Mouse (Mus musculus) heart, postnatal 0 days (tissue): Measurements from ENCODE around the gene Nmrk1. TPM values are rescaled to one million over a fixed set of nuclear protein-coding genes. Genes with fewer than 3 reads are reported as not detected.
"Not testable (repeated sequence)": the region's sequence is repeated elsewhere in the genome, so short reads cannot be mapped to it uniquely, and the experiment has no call there.

ENCODE experiments used
- ATAC-seq: fragments of 200-750 bp; cut with Nextera tagmentation; 2 replicates; pipeline ENCODE4 v1.8.0; 2017; ENCODE audit warnings: low read depth, moderate number of reproducible peaks, moderate library complexity; ENCODE audit not compliant: insufficient read depth
- DNase-seq: peaks from one replicate; pipeline ENCODE4 v3.0.0-alpha.2; 2016; ENCODE audit warnings: low spot score
- H3K27ac ChIP-seq: fragments of 300-500 bp; sonication (generic); 2 replicates; pipeline ENCODE4 v1.5.1; 2014; ENCODE audit warnings: low read depth, mild to moderate bottlenecking
- H3K27me3 ChIP-seq: fragments of 300-500 bp; sonication (generic); 2 replicates; pipeline ENCODE4 v1.6.1; 2014; ENCODE audit warnings: low read length, mixed read lengths; ENCODE audit not compliant: control insufficient read depth, insufficient read depth
- H3K36me3 ChIP-seq: fragments of 300-500 bp; sonication (generic); replicated peaks from 2 replicates; pipeline ENCODE4 v1.6.1; 2014; ENCODE audit warnings: low read length, mixed read lengths; ENCODE audit not compliant: control insufficient read depth, insufficient read depth
- H3K4me1 ChIP-seq: fragments of 300-500 bp; sonication (generic); 2 replicates; pipeline ENCODE4 v1.6.1; 2014; ENCODE audit warnings: antibody characterized with exemption; ENCODE audit not compliant: control insufficient read depth, insufficient read depth
- H3K4me2 ChIP-seq: fragments of 300-500 bp; sonication (generic); 2 replicates; pipeline ENCODE4 v1.6.1; 2014; ENCODE audit warnings: low read depth, mild to moderate bottlenecking, low read length, moderate library complexity
- H3K4me3 ChIP-seq: fragments of 300-500 bp; sonication (generic); 2 replicates; pipeline ENCODE4 v1.5.1; 2014; ENCODE audit warnings: low read depth, low read length
- H3K9ac ChIP-seq: fragments of 300-500 bp; sonication (generic); replicated peaks from 2 replicates; pipeline ENCODE4 v1.6.1; 2014; ENCODE audit warnings: low read depth, low read length, mixed read lengths
- H3K9me3 ChIP-seq: fragments of 300-500 bp; sonication (generic); replicated peaks from 2 replicates; pipeline ENCODE4 v1.6.1; 2016; ENCODE audit warnings: low read length; ENCODE audit not compliant: control insufficient read depth
- CTCF ChIP-seq: IDR thresholded peaks from 2 replicates; pipeline ENCODE4 v1.5.1; 2016; ENCODE audit warnings: antibody characterized with exemption, control low read depth, low read depth
- EP300 ChIP-seq: IDR thresholded peaks from 2 replicates; pipeline ENCODE4 v1.6.1; 2016; ENCODE audit warnings: antibody characterized with exemption, low read depth
- WGBS: fragments of 180-500 bp; shearing (Covaris S2); extraction: QIAGEN DNeasy Blood & Tissue Kit; methylation state at CpG from one replicate; pipeline ENCODE4 v1.1.7; 2014; 5-methylcytosine and 5-hydroxymethylcytosine counted together
- polyA plus RNA-seq: library from polyadenylated mRNA; unstranded; fragments of >200 nt; fragmentation: Nextera tagmentation; extraction: Ambion mirVana; gene quantifications from 2 replicates; pipeline ENCODE4 v1.2.1, GENCODE M21; 2015
- total RNA-seq: library from RNA; depleted of rRNA; stranded (reverse); fragments of >200 nt; gene quantifications from 2 replicates; pipeline ENCODE4 v1.2.3, GENCODE M21; 2014; ENCODE audit warnings: low replicate concordance

The Nmrk1 gene
- total and polyA plus RNA-seq, 2 experiments from 2014 or later: 6.7 to 13.8 TPM

DNA sequence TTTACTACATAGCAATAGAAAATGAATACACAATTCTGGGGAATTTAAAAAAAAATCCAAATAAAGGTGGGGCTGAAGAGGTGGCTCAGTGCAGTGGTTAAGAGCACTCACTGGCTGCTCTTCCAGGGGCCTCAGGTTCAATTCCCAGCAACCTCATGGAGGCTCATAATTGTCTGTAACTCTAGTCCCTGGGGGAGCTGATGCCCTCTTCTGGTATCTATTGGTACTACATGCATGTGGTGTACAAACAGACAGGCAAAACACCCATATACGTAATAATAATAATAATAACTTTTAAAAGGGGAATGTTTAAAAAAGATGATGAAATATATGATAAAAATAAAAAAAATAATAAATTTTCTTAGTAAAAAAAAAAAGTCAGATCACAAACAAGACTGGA, 43.5 kb upstream of the Nmrk1 start:
- H3K4me1 ChIP-seq: no peaks in the 10 kb centered on the region
- no peak overlapping the region for H3K4me2 ChIP-seq
- WGBS: 91% methylated on average over 1 of the region's 1 CpGs
- ATAC-seq: no peak
- H3K9me3 ChIP-seq: no peaks in the 10 kb centered on the region
- DNase-seq: no peak
- no peaks in the 10 kb centered on the region for H3K27me3 ChIP-seq
- H3K27ac ChIP-seq: no peak overlapping the region
- peaks cover 33% of the 10 kb centered on the region for H3K36me3 ChIP-seq
- TF ChIP-seq CTCF (peak; percentile 38), EP300 (no peak)
- H3K9ac ChIP-seq: no peak overlapping the region
- no peak overlapping the region for H3K4me3 ChIP-seq

DNA sequence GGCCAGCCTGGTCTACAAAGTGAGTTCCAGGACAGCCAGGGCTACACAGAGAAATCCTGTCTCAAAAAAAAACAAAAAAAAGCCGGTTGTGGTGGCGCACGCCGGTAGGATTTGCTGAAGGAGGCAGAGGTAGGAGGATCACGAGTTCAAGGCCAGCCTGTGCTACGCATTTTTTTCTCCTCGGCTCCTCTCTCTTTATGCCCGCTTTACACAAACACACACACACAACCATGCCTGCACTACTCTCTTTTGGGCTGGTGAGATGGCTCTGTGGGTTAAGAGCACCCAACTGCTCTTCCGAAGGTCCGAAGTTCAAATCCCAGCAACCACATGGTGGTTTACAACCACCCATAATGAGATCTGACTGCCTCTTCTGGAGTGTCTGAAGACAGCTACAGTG, 42.9 kb upstream of the Nmrk1 start:
- H3K9me3 ChIP-seq, DNase-seq, H3K27me3 ChIP-seq, H3K4me1 ChIP-seq, ATAC-seq, H3K27ac ChIP-seq, H3K9ac ChIP-seq, H3K4me3 ChIP-seq, H3K4me2 ChIP-seq: not testable (repeated sequence)
- H3K36me3 ChIP-seq: peaks cover 33% of the 10 kb centered on the region
- WGBS: 94% methylated on average over 10 of the region's 10 CpGs

DNA sequence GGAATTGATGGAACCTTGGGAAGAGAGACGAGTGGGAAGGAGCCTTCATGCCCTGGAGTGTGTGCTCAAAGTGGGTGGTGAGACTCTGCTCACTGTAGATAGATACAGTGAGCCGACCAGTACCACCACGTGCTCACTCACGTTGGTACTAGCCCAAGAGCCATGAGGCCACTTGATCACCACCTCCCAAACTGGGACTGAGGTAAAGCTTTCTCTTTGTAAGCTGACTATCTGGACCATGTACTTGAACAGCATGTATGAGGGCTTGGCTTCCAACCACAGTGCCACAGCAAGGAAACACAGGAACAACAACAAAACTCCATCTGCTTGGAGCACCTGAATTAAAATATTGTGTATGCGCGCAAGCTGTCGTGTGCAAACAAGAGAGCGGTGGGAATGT, 42.5 kb upstream of the Nmrk1 start:
- ATAC-seq (no peak), DNase-seq (no peak)
- H3K4me1 ChIP-seq: no peaks in the 10 kb centered on the region
- H3K4me3 ChIP-seq: no peak overlapping the region
- H3K36me3 ChIP-seq: peaks cover 31% of the 10 kb centered on the region
- TF ChIP-seq EP300: no peak
- TF ChIP-seq CTCF: no peak
- WGBS: 93% methylated on average over 8 of the region's 8 CpGs
- no peak overlapping the region for H3K27ac ChIP-seq
- no peak overlapping the region for H3K9ac ChIP-seq
- no peak overlapping the region for H3K4me2 ChIP-seq
- no peaks in the 10 kb centered on the region for H3K27me3 ChIP-seq
- H3K9me3 ChIP-seq: no peaks in the 10 kb centered on the region

DNA sequence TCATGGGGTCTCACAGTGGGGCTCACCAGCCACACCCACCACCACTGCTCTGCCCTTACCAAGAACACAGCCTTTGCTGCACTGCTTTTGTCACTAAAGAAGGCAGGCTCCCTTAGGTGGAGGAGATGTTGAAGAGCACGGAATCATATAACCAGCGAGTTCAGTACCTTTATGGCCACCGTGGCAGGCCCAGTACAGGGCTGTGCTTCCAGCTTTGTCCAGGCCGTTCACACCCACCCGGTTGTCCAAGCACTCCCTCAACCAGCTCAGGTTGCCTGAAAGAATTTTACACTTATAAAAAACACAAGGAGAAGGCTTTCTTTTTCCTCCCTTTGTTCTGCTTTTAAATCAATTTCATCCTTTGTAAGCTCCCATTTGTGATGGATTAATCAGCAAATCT, 41.5 kb upstream of the Nmrk1 start:
- peaks cover 22% of the 10 kb centered on the region for H3K36me3 ChIP-seq
- no peaks in the 10 kb centered on the region for H3K9me3 ChIP-seq
- H3K4me2 ChIP-seq: no peak overlapping the region
- no peak for TF ChIP-seq EP300
- TF ChIP-seq CTCF: no peak
- H3K27ac ChIP-seq: no peak overlapping the region
- H3K27me3 ChIP-seq: no peaks in the 10 kb centered on the region
- 86% methylated on average over 5 of the region's 5 CpGs for WGBS
- ATAC-seq (no peak), DNase-seq (no peak)
- no peak overlapping the region for H3K9ac ChIP-seq
- H3K4me1 ChIP-seq: no peaks in the 10 kb centered on the region
- no peak overlapping the region for H3K4me3 ChIP-seq

DNA sequence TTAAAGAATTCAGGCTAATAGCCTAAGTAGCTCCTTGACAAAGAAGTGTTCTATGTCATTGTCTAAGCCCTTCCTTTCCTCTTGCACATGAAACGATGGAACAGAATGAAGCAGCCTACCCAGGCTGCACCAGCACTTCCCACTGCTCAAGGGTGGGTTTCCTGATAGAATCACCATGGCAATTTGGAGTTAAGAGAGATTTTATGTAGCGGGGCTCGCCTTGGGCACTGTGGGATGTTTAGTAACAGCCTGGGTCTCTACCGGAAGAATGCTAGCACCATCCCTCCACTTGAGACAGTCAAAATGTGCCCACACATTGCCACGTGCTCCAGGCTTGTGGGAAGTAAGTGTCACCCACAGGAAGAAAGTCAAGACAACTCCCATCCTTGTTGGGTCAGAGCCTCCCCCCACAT, 40.8 kb upstream of the Nmrk1 start:
- Histone ChIP-seq H3K4me3 (no peak overlapping the region), H3K9me3 (no peaks in the 10 kb centered on the region), H3K27ac (no peak overlapping the region), H3K4me2 (no peak overlapping the region), H3K9ac (no peak overlapping the region), H3K27me3 (no peaks in the 10 kb centered on the region), H3K4me1 (no peaks in the 10 kb centered on the region), H3K36me3 (peaks cover 15% of the 10 kb centered on the region; the same call in 1 of the 2 replicates)
- 52% methylated on average over 5 of the region's 5 CpGs for WGBS
- DNase-seq (no peak), ATAC-seq (no peak)
- TF ChIP-seq CTCF: no peak
- no peak for TF ChIP-seq EP300

DNA sequence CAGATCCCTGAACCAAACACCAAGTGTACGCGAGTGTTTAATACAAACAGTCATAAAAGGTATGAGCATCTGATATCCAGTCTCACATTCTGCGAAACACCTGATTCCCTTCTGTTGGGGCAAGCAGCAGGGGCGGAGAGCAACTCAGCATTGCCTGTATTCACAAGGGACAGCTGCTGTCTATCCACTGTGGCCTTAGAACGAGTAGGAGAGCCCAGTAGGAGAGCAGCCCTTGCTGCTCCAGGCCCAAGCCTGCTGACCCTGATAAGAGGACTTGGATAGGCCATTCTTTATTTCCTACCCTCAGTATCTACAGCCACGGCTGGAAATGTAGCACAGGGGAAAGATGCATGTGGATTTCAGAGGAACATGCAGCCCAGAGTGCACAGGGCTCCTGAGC, 38.8 kb upstream of the Nmrk1 start:
- Histone ChIP-seq H3K9me3 (no peaks in the 10 kb centered on the region), H3K4me3 (no peak overlapping the region), H3K4me2 (no peak overlapping the region), H3K27ac (no peak overlapping the region), H3K4me1 (no peaks in the 10 kb centered on the region), H3K9ac (no peak overlapping the region), H3K27me3 (no peaks in the 10 kb centered on the region), H3K36me3 (peaks cover 14% of the 10 kb centered on the region; the same call in 1 of the 2 replicates)
- TF ChIP-seq CTCF: no peak
- TF ChIP-seq EP300: no peak
- ATAC-seq (no peak), DNase-seq (no peak)
- WGBS: 68% methylated on average over 6 of the region's 6 CpGs
